23 mouse cellular contexts compared by ENCODE assay signal in genomic region chr1:139769913-139770312, GRCm38 (mm10). TPM values are rescaled to one million over a fixed set of nuclear protein-coding genes. Genes with fewer than 3 reads are reported as not detected.
"Had no signal": no experiment of that assay in that cellular context is flagged by ENCODE, and none has a peak within 500 bp of the region (broad histone marks: within the 10 kb centered on the region; RNA-seq: fewer than 3 reads in every experiment).

No protein-coding gene starts in this region.

RNA-seq across cellular contexts. Expression of gene Gm4788, which starts 11.1 kb away (rescaled TPM):
- polyA plus RNA-seq: limb, embryonic 10.5 days; limb, embryonic 11.5 days; limb, embryonic 12.5 days; limb, embryonic 13.5 days; limb, embryonic 15.5 days; liver, embryonic 11.5 days; liver, embryonic 12.5 days; lung, adult 2 months; lung, embryonic 14.5 days; lung, embryonic 15.5 days; lung, embryonic 16.5 days; lung, postnatal 0 days; macrophage; midbrain, embryonic 10.5 days; midbrain, embryonic 11.5 days; midbrain, embryonic 12.5 days; midbrain, embryonic 13.5 days; midbrain, embryonic 14.5 days; midbrain, embryonic 16.5 days; midbrain, postnatal 0 days; myocyte; neural tube, embryonic 11.5 days; neural tube, embryonic 12.5 days had no signal
